Mouse (Mus musculus) lung, postnatal 4 days (tissue): ENCODE measurements around the gene Nsun6.
A peak's percentile ranks its signal among the peaks of the same experiment; 100 is the strongest.

Experiments
- DNase-seq, 2 experiments: peaks; one replicate each; pipeline ENCODE4 v3.0.0; 2021

Gene Nsun6

GRCm38 (mm10) chr2:15054945-15055637 lies at the start of gene Nsun6:
TSS of gene Nsun6 (minus strand) at chr2:15055069.
- peak; percentile 98 to 99 for DNase-seq

DNA sequence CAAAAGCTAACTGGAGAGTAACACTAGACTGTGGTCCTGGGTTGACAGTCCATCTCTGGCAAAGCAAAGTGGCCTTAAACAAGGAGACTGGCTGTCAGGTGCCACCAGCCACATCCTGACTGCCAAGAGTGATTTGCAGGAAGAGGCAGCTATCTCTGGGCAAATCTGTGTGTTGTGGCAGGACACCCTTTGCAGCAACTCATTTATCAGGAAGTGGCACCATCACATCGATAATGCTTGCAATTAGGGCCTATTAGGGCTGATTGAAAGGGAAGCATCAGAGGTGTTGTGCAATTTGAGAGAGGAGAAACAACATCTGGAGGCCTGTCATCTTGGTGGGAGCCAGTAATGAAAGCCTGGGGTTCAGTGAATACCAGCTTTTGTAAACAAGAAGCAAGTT lies 49.5 kb upstream of the Nsun6 start:
- DNase-seq: no peak

- no peak for DNase-seq
Measured at GRCm38 (mm10) chr2:15096514-15097090, 41.7 kb upstream of the Nsun6 start.

GRCm38 (mm10) chr2:15087308-15087707 lies 32.4 kb upstream of the Nsun6 start:
- no peak for DNase-seq

GRCm38 (mm10) chr2:15083702-15084101 lies 28.8 kb upstream of the Nsun6 start:
- no peak for DNase-seq

DNA sequence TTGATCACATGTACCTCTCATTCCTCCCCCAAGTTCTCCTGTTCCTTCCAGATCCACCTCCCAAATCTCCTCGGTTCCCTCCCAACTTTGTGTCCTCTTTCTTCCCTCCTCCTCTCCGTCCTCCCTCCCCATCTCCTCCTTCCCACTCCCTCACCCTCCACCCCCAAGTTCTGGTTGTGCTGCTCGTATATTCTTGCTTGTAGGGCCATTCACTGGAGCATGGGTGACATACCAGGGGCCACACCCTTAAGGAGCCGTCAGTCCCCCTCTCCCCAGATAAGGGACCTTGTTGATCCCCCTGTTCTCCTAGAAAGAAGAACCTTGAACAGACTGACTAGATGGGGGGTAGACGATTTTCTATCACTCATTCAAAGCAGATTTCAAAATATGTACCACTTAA lies 12.2 kb upstream of the Nsun6 start:
- DNase-seq: no peak

- DNase-seq: no peak
Measured at GRCm38 (mm10) chr2:15065447-15065846, 10.6 kb upstream of the Nsun6 start.

DNA sequence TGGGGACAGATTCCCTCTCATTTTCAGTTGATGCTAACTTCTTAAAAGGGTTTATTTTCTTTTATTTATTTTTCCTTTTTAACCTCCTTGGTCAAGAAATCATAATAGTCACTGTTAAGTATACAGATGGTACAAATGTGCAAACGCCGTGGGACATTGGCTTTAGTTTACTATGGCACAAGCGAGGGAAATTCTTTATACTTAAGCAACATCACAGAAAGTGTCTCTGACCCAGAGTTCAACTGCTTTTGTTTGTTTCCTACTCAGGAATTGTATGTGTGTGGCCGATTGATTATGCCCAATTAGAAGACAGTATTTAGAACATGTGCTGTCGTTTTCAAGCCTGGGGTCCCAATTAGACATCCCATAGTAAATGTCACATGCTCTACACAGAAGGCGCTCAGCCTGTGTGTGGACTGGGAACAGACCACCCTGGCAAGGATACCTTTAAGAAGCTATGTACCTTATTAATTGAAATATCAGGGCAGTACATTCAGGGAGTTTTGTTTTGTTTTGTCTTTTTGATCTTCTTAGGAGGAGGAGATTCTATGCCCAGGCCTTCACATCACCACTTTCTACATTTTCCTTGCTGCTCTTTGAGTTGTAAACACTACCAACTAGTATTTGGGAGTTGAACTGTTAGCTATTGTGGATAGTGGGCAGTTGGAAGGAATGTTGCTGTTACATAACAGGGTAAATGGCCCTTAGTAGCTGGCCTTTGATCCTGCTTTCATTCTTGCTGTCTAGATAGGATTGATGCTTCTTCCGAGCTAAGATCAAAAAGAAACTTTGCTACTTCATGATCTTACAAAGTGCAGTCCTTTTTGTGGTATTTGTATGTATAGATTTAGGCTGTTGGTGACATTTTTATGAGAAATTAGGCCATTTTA lies 9.8 kb upstream of the Nsun6 start:
- DNase-seq: no peak

- DNase-seq: no peak
Measured at GRCm38 (mm10) chr2:15063815-15064214, 8.9 kb upstream of the Nsun6 start.

DNA sequence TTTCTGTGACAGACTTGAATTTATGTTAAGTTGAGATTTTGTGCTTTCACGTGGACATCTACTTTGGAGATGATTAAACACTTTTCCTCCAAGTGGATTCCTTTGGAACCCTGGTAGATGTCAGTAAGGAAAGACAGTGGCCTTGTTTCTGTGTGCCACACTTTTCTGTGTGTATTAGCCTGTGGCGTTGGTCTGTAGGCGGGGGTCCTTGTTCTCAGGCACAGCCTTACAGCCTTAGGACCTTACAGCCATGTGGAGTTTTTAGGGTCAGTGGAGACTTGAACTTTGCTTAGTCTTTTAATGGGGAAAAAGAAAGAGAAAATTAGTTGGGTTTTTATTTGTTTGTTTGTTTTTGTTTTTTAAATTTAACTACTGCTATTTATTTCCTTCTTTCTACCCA lies 6.0 kb upstream of the Nsun6 start:
- DNase-seq: no peak

GRCm38 (mm10) chr2:15058227-15058626 lies 3.4 kb upstream of the Nsun6 start:
- DNase-seq: no peak

- no peak for DNase-seq
Measured at GRCm38 (mm10) chr2:15055741-15056151, 877 bp upstream of the Nsun6 start.

DNA sequence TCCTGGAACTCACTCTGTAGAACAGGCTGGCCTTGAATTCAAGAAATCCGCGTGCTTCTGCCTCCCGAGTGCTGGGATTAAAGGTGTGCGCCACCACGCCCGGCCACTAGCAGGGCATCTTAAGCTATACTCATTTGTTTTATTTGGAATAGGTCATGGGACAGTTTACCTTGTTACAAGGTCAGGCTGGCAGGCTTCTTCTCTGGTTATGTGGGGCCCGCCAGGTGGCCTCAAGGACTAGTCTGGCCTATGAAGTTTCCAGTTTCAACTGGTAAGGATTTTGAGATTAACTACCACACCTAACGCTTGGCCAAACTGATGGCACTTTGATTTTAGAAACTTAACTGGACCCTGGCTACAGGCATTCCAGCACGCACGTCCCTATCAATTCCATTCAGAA lies 373 bp downstream of the Nsun6 start:
- no peak for DNase-seq

GRCm38 (mm10) chr2:15049117-15049873 lies 5.6 kb downstream of the Nsun6 start, which contains the start of gene Arl5b:
TSS of gene Arl5b (plus strand) at chr2:15049395.
- peak; percentile 93 to 94 for DNase-seq

- peak; percentile 26 to 58 for DNase-seq
Measured at GRCm38 (mm10) chr2:15040326-15040725, 14.5 kb downstream of the Nsun6 start.

- DNase-seq: peak; percentile 51 to 54
Measured at GRCm38 (mm10) chr2:15038705-15039104, 16.2 kb downstream of the Nsun6 start.

DNA sequence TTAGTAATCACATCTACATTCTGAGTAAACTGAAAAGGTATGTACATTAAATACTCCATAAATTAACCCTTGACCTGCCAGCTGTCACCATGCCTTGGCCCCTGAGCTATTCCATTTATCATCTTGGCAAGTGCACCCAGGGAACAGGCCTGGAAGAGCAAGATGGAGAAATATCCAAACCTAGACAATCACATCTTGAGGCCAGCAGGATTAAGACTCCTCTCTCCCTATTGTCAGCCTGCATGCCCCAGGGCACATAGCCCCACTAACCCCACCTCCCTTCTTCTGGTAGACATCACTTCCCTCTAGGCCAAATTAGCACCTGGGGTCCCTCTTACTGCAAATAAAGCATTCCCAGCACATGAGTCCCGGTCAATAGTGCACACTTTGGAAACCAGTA lies 27.1 kb downstream of the Nsun6 start:
- no peak for DNase-seq

DNA sequence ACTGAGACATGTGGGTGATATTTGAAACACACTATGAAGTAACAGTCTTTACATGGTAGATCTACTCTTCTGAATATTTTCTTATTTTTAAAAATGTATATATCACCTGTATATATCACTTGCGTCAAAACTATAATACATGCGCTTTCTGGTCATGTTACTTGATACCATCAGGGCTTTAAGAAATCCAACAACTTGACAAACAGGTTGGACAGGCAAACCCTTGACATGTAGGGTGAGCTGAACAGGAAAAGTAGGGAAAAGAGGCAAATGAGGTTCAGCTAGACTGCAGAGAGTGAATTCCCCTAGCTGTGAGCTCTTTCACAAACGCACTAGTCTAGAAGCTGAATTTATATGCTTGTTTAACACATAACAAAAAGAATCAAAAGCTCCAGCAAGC lies 28.1 kb downstream of the Nsun6 start:
- DNase-seq: no peak

GRCm38 (mm10) chr2:15008072-15008471 lies 46.8 kb downstream of the Nsun6 start:
- DNase-seq: no peak

DNA sequence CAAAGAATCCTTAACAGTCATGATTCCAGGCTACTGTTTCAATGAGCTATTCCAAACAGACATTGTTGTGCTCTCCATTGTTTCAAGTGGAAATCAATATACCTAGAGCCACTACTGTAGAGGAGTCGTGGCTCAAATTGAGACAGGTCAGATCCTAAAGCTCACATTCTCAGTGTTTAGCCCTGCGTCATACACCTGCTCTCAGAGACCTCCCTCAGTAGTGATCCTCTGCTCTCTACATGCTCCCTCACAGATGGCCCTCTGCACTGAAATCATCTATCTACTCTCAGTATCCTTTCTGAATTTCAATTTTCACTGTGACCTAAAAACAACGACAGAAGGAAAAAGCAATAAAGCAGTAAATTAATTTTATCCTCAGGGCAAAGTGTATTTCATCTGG lies 47.3 kb downstream of the Nsun6 start:
- DNase-seq: no peak

GRCm38 (mm10) chr2:14997836-14998235 lies 57.0 kb downstream of the Nsun6 start:
- peak; percentile 8 to 25 for DNase-seq

GRCm38 (mm10) chr2:14996036-14996435 lies 58.8 kb downstream of the Nsun6 start:
- no peak for DNase-seq

DNA sequence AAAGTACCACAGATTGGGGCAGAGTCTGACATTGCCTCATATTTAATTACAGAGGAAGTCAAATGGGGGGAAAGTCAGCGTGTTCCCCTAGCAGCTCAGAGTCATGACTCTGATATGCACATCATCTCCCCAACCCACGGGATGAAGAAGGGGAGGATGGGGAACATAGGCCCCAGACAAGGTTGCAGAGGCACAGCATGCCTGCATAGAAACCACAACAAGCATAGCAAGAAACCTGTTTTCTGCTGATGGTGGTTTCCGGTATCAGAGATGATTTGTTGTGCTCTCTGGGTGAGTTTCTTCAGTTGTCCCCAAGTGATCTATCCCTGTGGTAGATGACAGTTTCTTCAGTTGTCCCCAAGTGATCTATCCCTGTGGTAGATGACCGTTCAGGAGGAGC lies 62.3 kb downstream of the Nsun6 start:
- DNase-seq: no peak
